Mouse (Mus musculus) CD4-positive helper T cell, adult 2 months (primary cell): ENCODE data around the gene Gm4631.
"Not testable (repeated sequence)": the region's sequence is repeated elsewhere in the genome, so short reads cannot be mapped to it uniquely, and the experiment has no call there.

Source experiments
- DNase-seq: peaks from one replicate; pipeline ENCODE4 v3.0.0-alpha.2; 2012; ENCODE audit warnings: low read depth, missing footprints, low spot score

Gm4631 gene

GRCm38 (mm10) chr2:175338097-175338496 is at the start of gene Gm4631:
Gene Gm4631, minus strand, starts transcription at chr2:175338197.
- DNase-seq: not testable (repeated sequence)

DNA sequence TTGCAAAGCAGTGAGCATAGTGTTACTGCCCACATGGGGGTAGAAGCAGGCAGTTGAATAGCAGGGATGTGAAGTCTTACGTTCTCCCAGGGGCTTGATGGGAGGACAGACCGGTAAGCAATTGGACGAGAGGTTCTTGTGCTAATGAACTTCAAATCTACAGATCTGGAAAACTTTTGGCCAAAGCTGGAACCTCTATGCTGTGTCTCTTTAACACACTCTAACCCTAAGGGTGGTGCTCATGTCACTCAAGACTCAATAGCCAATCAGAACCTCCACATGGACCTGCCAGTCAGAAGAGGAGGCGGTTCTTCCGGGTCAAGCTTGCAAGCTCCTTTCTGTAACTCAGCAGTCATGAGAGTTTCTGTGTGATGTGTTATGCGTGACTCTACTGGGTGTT is 34.1 kb upstream of the Gm4631 start, which contains the start of gene Zfp968:
Zfp968 (plus strand) TSS at position 301 of the 400 bp plus-strand sequence.
- DNase-seq: not testable (repeated sequence)

DNA sequence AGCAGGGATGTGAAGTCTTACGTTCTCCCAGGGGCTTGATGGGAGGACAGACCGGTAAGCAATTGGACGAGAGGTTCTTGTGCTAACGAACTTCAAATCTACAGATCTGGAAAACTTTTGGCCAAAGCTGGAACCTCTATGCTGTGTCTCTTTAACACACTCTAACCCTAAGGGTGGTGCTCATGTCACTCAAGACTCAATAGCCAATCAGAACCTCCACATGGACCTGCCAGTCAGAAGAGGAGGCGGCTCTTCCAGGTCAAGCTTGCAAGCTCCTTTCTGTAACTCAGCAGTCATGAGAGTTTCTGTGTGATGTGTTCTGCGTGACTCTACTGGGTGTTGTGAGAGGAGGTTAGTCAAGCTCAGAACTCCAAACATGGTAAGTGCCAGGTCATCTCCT is 63.2 kb downstream of the Gm4631 start, which contains the start of gene Gm14440:
Gm14440 (plus strand) TSS at position 301 of the 400 bp plus-strand sequence.
- not testable (repeated sequence) for DNase-seq
